Mouse (Mus musculus): Measurements from ENCODE around the gene Rab5c.

Rab5c gene

DNA sequence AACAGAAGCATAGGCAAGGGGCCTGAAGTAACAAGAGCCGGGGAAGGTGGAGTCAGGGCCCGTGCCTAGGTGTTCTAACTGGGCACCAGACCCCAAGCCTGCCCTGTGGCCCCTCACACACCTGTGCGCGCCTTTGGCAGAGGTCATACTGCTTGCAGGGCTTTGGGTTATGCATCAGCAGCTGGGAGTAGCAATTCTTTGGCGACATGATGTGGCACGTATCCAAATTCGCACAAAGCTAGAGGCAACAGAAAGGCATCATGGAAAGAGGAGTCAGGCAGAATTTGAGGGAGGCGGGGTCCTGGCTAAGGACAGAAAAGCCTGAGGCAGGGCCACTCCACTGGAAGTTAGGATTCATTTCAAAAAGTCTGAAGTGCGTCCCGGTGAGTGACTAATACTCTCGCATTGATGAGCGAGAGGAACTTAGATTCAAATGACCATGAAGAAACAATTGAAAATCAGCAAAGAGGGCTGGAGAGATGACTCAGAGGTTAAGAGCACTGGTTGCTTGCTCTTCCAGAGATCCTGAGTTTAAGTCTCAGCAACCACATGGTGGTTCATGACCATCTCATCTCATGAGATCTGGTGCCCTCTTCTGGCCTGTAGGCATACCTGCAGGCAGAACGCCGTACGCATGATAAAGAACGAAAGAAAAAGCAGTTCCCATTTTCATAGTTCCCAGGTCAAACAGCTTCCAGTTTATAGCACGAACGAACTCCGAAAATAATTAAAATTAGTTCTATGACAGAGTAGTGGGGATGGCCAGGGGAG, 35.7 kb downstream of the Rab5c start:
- DNase-seq (ENCODE audit: low spot score in 2 of 2): peak; percentile 49 to 73

- DNase-seq (ENCODE audit: low spot score in 2 of 2): peak; percentile 65 to 84
Observed at GRCm38 (mm10) chr11:100701301-100701700, 36.7 kb downstream of the Rab5c start.

GRCm38 (mm10) chr11:100700710-100701109, 37.3 kb downstream of the Rab5c start:
- DNase-seq (ENCODE audit: low spot score in 2 of 2): no peak

GRCm38 (mm10) chr11:100697921-100698320, 40.1 kb downstream of the Rab5c start:
- no peak for DNase-seq (ENCODE audit: low spot score in 2 of 2)

DNA sequence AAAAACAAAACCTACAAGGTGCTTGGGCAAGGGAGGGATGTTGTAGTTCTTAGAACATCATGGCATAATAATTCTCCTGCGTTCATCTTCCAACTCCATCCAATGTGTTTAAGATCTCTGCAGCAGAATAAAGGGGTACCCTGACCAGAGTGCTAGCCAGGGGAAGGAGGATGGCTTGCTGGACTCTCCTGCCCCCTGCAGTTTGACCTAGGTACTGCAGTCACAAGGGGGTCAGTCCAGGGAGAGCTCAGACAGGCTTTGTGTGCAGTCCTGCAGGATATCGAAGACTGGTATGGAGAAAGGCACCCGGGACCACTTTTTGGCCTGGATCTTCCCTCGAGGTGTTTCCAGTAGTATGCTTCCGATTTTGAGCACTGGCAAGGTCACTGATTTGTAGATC, 43.1 kb downstream of the Rab5c start:
- DNase-seq (ENCODE audit: low spot score in 2 of 2): peak; percentile 74 to 85

DNA sequence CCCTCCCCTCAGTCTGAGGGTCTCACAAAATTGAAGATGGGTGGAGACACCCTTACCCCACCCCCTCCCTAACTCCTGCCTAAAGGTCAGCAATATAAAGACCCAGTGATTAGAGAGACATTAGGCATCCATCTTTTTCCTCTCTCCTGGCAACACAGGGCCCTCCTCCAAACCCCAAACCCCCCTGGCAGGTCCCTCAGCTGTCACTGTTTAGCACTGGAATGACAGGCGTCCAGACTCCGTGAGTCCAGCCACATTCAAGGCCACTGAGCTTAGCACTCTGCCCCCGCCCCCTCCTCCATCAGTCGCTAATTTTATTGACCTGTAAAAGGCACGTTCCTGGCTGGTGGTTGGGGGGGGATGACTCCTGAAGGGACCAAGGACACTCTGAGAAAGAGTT, 44.9 kb downstream of the Rab5c start:
- DNase-seq (ENCODE audit: low spot score in 2 of 2): no peak

DNA sequence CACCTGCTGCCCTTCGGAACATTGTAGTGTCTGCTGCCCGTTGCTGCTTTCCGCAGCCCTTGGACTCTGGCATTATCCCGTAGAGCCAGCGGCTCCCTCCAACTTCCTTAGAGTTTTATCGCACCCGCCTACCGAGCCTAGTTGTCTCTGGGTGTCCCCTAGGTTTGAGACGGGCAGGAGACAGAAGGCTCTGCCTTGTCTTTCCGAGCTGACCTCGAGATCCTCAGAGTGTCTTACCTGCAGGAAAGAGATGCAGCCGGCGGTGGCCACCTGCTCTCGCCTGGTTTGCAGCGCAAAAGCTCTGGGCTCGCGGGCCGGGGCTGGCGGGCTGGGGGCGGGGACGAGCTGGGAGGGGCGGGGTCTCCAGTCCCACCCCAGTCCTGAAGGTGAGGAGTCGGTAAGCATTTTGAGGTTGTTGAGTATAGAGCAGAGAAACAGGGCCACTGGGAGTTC, 45.8 kb downstream of the Rab5c start, which contains the start of gene Zfp385c:
TSS of gene Zfp385c (minus strand) at position 292 of the 453 bp plus-strand sequence.
- DNase-seq (ENCODE audit: low spot score in 2 of 2): no peak

DNA sequence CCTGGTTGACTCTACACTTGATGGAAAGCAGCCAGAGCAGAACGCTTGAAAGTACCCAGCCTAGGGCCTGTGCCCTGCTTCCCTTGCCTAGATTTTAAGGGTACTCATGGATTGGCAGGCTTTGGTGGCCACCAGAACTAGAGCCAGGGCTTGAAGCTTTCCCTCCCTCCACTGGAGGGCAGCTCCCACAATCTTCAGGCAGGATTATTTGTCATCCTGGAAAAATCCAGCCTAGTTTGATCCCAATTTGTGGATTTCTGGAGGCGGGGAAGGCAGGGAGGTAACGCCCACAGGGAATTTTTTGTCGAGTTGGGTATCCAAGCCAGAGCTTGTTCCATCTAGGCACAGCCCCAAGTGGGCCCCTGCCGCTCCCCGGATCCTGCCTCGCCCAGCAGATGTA, 47.6 kb downstream of the Rab5c start:
- no peak for DNase-seq (ENCODE audit: low spot score in 2 of 2)

DNA sequence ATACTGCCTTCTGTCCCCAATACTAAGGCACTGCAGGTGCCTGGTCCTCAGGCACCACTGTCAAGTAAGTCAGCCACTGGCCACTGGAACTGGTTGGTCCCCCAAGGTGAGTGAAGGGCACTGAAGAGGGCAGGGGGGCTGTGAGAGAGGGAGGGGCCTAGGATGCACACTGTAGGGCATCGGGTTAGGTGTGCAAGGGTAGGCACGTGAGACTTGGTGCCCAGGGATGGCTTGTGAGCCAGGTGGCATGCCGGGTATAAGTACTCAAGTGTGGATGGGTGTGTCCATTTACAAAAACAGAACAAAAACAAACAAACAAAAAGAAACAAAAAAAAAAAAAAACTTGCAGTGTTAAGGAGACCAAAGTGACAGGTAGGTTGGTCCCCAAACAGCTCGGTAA, 49.6 kb downstream of the Rab5c start:
- no peak for DNase-seq (ENCODE audit: low spot score in 2 of 2)

- DNase-seq (ENCODE audit: low spot score in 2 of 2): no peak
Observed at GRCm38 (mm10) chr11:100687265-100687664, 50.8 kb downstream of the Rab5c start.

DNA sequence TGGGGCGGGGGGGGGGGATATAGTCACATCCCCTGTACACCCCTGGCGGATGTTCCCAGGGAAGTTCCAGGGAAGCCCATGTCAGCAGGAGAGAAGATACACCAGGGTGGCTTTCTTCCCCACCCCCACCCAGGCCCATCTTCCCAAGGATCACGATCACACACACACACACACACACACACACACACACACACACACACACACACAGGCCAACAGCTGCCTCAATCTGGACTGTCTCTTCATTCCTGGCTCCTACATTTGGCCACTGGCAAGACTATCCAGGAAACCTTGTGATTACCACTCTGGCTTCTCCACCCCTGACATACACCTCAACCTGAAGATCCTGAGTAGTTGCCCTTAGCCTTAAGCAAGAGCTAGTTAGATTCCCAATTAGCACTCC, 52.6 kb downstream of the Rab5c start:
- DNase-seq (ENCODE audit: low spot score in 2 of 2): no peak

DNA sequence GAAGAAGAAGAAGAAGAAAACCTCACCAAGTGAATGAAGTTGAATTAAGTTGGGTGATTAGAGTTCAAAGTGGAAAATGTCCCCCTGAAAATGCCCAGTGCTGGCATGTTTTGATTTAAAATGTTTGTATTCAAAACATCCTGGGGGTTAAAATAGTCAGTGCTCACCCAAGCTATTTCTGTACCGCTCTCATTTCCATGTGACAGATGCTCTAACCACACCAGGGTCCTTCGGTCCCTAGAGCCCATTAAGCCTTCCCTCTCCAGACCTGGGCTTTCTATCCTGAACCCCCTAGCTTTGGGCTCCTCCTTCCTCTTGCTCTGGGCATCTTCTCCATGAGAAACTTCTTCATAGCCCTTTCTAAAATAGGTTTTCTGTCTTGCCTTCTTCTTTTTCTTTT, 53.9 kb downstream of the Rab5c start:
- DNase-seq (ENCODE audit: low spot score in 2 of 2): no peak

GRCm38 (mm10) chr11:100682526-100682925, 55.5 kb downstream of the Rab5c start:
- no peak for DNase-seq (ENCODE audit: low spot score in 2 of 2)

DNA sequence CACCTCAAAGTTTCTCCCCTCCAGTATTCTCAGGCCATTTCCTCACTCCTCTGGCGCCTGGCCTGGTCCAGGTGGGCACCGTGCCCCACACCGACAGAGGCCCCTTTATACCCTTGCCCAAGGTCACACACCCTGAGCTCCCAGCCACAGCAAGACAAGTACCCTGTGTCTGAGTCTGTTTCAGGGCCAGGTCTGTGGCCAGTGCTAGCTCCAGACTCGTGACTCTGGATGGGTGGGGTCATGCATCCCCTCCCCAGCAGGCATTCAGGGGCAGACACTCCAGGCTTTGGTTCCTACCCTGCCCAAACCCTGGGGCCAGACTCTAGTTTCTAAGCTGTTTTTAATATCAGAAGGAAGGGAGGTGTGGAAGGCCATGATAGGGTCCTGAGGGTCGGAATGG, 56.2 kb downstream of the Rab5c start:
- DNase-seq (ENCODE audit: low spot score in 2 of 2): no peak

- DNase-seq (ENCODE audit: low spot score in 2 of 2): no peak
Observed at GRCm38 (mm10) chr11:100677810-100678209, 60.2 kb downstream of the Rab5c start.

GRCm38 (mm10) chr11:100673169-100673568, 64.8 kb downstream of the Rab5c start:
- peak in 1 of 2 experiments; percentile 18 for DNase-seq (ENCODE audit: low spot score in 2 of 2)

DNA sequence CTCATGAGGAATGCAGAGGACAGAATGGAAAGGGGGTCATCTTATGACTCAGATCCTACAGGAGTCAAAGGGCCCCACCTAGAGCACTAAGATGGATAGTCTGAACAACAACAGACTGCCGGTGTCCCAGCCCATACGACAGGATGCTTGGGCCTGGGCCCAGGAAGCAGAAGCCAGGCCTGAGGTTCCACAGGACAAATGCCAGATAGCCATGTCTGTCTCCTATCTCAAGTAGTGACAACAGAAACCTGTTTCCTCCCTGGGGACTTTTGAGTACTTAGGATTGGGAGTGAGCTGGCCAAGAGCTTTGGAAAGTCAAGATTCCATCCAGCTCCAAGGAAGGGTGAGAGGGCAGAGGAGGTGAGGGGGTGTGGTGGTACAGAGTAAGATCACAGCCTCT, 66.1 kb downstream of the Rab5c start:
- DNase-seq (ENCODE audit: low spot score in 2 of 2): no peak

DNA sequence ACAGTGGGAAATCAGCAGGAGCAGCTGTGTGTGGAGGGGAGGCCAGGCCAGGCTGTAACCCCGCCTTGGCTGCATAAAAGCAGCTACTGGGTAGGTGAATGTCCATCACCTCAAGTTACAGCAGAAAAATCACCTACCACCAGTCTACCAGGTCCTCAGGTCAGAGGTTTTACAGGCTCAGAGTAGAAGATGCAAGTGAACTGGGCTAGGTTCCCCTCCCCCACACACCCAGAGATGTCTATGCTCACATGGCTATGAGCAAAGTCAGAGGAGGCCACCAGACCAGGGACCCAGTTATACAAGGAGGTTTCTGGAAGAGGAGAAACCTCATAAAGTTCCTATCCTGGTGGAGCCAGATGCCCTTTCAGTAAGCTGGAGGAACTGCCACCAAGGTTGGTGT, 67.0 kb downstream of the Rab5c start:
- DNase-seq (ENCODE audit: low spot score in 2 of 2): no peak
